Mouse (Mus musculus) megakaryocyte, embryonic 14.5 days (primary cell): ENCODE measurements around the gene Ptprg.

ENCODE experiments used
- FLI1 ChIP-seq: IDR thresholded peaks from 2 replicates; pipeline ENCODE4 v1.6.1; 2012; ENCODE audit warnings: low read length, inconsistent platforms, mixed read lengths
- GATA1 ChIP-seq: IDR thresholded peaks from 3 replicates; pipeline ENCODE4 v1.6.1; 2012; ENCODE audit warnings: mixed read lengths, low read length, inconsistent platforms, borderline replicate concordance

DNA sequence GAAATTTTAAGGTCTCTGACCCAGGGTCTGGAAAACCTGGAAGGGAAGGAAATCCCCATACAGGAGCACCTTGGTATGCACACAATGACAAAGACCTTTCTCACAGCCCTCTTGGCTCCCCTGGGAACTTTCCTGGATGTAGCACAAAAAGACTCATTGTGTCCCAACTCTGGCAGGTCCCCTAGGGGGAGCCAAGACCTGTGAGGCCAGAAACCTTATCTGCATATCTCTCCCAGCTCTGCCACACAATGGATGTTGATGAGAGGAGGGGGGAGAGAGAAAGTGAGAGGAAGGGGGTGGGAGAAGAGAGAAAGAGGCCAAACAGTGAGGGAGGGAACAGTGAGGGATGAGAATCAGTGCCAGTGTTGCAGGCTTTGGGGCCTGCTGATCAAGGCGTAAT lies 18.9 kb upstream of the Ptprg start:
- TF ChIP-seq GATA1: no peak
- no peak for TF ChIP-seq FLI1
